Mouse (Mus musculus): Measurements from ENCODE around the gene Hoxb5. TPM values are rescaled to one million over a fixed set of nuclear protein-coding genes. Genes with fewer than 3 reads are reported as not detected.

Hoxb5 gene
- polyA plus RNA-seq, 1 experiment from 2014 or later: 0.37 TPM

DNA sequence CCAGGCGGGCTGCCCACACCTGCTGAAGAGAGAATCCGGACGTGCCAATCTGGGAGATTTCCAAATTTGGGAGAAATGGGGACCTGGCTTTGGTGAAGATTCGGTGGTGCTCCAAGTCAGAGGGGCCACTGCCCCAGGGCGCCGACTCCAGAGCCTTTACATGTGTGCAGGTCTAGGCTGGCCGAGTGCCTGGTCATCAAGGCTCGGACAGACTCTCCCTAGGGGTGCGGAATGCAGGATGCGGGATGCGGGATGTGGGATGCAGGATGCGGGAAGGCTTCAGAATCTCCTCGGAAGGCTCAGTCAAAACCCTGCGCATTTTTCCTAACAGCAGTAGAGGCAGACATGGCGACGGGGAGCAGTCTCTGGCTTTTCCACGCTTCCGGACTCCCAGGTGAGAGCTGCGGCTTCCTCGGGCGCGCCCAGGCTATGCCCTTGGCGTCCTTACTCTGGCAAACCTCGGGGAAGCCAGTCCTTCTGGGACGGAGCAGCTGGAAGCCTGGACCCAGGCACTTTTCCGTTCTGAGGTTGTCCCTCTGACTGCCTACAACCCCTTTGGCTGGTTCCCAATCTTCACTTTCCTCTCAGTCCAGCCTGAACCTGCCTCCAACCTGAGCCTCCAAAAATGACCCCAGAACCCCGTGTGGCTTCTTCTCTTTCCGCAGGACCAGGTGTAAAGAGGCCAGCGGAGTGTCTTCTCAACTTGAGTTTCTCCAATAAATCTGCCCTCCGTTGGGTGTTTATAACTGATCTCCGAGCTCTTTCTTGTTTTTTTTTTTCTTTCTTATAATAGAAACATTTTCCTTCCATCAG lies 23.5 kb upstream of the Hoxb5 start:
- H3K4me2 ChIP-seq (ENCODE audit: low read depth, low read length): no peak overlapping the region

DNA sequence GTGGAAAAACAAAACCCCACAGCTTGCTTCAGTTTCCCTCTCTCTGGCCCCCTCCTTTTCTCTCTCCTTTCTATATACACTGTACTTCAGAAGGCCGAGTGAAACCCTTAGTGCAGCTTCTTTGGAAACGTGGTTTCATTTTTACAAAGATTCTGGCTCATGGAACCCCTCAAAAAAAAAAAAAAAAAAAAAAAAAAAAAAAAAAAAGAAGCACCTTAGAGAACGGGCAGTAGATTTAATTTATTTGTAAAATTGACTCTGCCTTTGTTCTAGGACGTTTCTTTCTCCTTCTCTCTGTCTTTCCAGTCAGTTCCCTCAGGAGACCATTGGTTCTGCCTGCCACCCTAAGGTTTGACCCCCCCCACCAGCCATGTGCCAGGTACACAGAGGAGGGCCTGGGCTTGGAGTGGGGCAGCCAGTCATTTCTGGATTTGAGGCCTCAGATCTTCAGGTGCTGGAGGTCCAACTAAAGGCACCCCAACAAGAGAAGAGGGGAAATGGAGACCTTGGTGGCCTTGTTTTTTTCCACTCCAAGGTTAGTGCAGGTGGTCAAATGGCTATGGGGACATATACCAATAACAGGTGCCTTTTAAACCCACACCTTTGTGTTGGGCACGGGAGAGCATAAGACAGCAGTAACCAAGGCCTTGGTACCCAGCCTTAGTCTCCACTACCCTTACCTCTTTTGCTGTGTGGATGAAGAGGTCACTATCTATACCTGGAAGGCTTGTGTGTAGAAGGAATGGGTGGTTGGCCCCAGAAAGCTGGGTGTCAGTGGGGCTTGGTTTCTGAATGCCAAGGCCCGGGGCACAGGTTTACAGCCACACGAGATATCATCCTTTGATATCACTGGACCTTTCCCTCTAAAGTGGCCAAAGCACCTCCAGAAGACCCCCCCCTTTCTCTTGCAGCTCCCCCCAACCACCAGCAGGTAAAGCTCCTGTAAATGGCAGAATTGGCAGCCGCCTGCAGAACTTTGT lies 22.4 kb upstream of the Hoxb5 start:
- WGBS (ENCODE audit: insufficient replicate concordance): 15% methylated on average over 8 of the region's 8 CpGs

More for the DNA sequence above, 23.5 kb upstream of the Hoxb5 start:
- no peak for ATAC-seq (ENCODE audit: low read depth)
- H3K4me3 ChIP-seq (ENCODE audit: low read depth, low read length): no peak overlapping the region
- H3K27me3 ChIP-seq (ENCODE audit: control insufficient read depth, insufficient read depth, low read depth, low read length): peaks cover 98% of the 10 kb centered on the region
- no peaks in the 10 kb centered on the region for H3K36me3 ChIP-seq (ENCODE audit: control insufficient read depth, insufficient read depth)
- no peaks in the 10 kb centered on the region for H3K9me3 ChIP-seq (replicated peaks; ENCODE audit: control insufficient read depth, low read length)
- H3K9ac ChIP-seq (ENCODE audit: low read depth, low read length): no peak overlapping the region
- no peak overlapping the region for H3K27ac ChIP-seq (ENCODE audit: low read length)
- no peaks in the 10 kb centered on the region for H3K4me1 ChIP-seq (ENCODE audit: control insufficient read depth, low read depth, low read length)
- WGBS (ENCODE audit: insufficient replicate concordance): 5% methylated on average over 31 of the region's 31 CpGs

DNA sequence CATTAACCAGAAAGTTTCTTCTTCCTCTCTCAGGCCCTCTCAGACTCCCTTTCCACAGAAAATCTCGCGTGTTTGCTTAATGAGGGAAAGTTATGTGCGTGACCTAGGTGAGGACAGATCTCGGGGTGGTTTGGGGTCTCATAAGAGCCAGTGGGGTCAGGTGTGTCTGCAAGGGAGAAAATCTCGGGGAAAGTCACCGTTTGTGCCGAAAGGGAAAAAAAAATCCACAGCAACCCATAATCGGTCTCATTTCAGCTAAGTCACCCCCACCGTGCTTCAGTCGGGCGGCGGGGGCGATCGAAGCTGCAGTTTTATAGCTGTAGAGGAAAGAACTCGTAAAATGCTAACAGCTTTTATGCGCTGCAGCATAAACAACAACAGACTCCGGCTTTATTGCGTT lies 21.7 kb upstream of the Hoxb5 start:
- Histone ChIP-seq H3K4me2 (ENCODE audit: low read depth, low read length) (no peak overlapping the region), H3K9ac (ENCODE audit: low read depth, low read length) (no peak overlapping the region), H3K4me1 (ENCODE audit: control insufficient read depth, low read depth, low read length) (no peaks in the 10 kb centered on the region), H3K27ac (ENCODE audit: low read length) (no peak overlapping the region), H3K36me3 (ENCODE audit: control insufficient read depth, insufficient read depth) (no peaks in the 10 kb centered on the region), H3K4me3 (ENCODE audit: low read depth, low read length) (no peak overlapping the region), H3K27me3 (ENCODE audit: control insufficient read depth, insufficient read depth, low read depth, low read length) (peaks cover 98% of the 10 kb centered on the region), H3K9me3 (replicated peaks; ENCODE audit: control insufficient read depth, low read length) (no peaks in the 10 kb centered on the region)
- WGBS (ENCODE audit: insufficient replicate concordance): 6% methylated on average over 18 of the region's 18 CpGs
- no peak for ATAC-seq (ENCODE audit: low read depth)

More for the DNA sequence above, 22.4 kb upstream of the Hoxb5 start:
- peaks cover 98% of the 10 kb centered on the region for H3K27me3 ChIP-seq (ENCODE audit: control insufficient read depth, insufficient read depth, low read depth, low read length)
- ATAC-seq (ENCODE audit: low read depth): no peak
- no peak overlapping the region for H3K4me3 ChIP-seq (ENCODE audit: low read depth, low read length)
- no peaks in the 10 kb centered on the region for H3K36me3 ChIP-seq (ENCODE audit: control insufficient read depth, insufficient read depth)
- no peak overlapping the region for H3K4me2 ChIP-seq (ENCODE audit: low read depth, low read length)
- no peaks in the 10 kb centered on the region for H3K4me1 ChIP-seq (ENCODE audit: control insufficient read depth, low read depth, low read length)
- H3K27ac ChIP-seq (ENCODE audit: low read length): no peak overlapping the region
- H3K9ac ChIP-seq (ENCODE audit: low read depth, low read length): no peak overlapping the region
- no peaks in the 10 kb centered on the region for H3K9me3 ChIP-seq (replicated peaks; ENCODE audit: control insufficient read depth, low read length)

DNA sequence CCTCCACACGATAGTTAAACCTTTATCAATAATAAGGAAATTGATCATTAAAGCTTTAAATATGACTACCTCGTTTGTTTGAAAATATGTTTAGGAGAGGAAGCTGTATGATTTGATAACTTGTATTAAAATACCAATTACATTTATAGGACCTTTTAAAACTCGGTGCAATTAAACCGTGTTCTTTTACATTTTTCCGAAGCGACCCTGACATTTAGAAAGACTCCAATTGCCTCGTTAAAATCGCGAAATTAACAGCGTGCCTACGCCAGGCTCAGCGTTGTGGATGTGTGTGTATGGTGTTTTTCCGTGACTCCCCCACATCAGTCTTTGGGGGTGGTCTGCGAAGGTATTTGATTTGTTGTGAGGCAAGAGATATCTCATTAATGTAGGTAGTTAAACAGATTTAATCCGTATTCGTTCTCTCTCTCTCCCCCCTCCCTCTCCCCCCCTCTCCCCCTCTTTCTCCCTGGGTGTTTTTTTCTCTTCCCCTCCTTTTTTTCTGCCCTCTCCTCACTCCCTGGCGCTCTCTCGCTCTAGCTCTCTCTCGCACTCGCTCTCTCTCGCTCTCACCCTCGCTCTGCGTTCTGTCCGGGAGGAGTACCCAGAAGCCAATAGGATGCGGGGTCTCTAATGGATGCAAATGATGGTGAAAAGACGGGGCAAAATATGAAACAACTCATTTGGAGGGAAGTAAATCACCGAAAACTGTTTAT lies 21.1 kb upstream of the Hoxb5 start, which contains the start of gene Hoxb8:
Gene Hoxb8 (plus strand): TSS at position 51 of the 716 bp plus-strand sequence.
- no peak for ATAC-seq (ENCODE audit: low read depth)
- Histone ChIP-seq H3K27ac (ENCODE audit: low read length) (no peak within 1 kb of the TSS), H3K9ac (ENCODE audit: low read depth, low read length) (no peak within 1 kb of the TSS), H3K4me3 (ENCODE audit: low read depth, low read length) (no peak within 1 kb of the TSS), H3K4me1 (ENCODE audit: control insufficient read depth, low read depth, low read length) (no peaks in the 10 kb centered on the region), H3K27me3 (ENCODE audit: control insufficient read depth, insufficient read depth, low read depth, low read length) (peaks cover 98% of the 10 kb centered on the region), H3K36me3 (ENCODE audit: control insufficient read depth, insufficient read depth) (no peaks in the 10 kb centered on the region), H3K9me3 (replicated peaks; ENCODE audit: control insufficient read depth, low read length) (no peaks in the 10 kb centered on the region), H3K4me2 (ENCODE audit: low read depth, low read length) (no peak within 1 kb of the TSS)
- WGBS (ENCODE audit: insufficient replicate concordance): 3% methylated on average over 27 of the region's 27 CpGs

DNA sequence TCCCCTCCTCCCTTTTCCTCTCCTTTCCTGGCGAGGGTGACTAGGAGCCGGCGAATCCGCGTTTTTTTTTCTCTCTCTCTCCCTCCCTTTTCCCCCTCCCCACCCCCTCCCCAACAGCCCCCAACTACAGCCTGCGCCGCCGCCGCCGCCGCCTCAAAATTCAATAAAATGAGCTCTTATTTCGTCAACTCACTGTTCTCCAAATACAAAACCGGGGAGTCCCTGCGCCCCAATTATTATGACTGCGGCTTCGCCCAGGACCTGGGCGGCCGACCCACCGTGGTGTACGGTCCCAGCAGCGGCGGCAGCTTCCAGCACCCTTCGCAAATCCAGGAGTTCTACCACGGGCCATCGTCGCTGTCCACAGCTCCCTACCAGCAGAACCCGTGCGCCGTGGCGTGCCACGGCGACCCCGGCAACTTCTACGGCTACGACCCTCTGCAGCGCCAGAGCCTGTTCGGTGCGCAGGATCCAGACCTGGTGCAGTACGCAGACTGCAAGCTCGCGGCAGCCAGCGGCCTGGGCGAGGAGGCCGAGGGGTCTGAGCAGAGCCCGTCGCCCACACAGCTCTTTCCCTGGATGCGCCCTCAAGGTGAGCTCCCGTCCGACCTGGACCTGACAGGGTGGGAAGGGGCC lies 20.2 kb upstream of the Hoxb5 start:
- Histone ChIP-seq H3K9me3 (replicated peaks; ENCODE audit: control insufficient read depth, low read length) (no peaks in the 10 kb centered on the region), H3K4me2 (ENCODE audit: low read depth, low read length) (no peak overlapping the region), H3K4me1 (ENCODE audit: control insufficient read depth, low read depth, low read length) (no peaks in the 10 kb centered on the region), H3K27me3 (ENCODE audit: control insufficient read depth, insufficient read depth, low read depth, low read length) (peaks cover 99% of the 10 kb centered on the region), H3K9ac (ENCODE audit: low read depth, low read length) (no peak overlapping the region), H3K4me3 (ENCODE audit: low read depth, low read length) (no peak overlapping the region), H3K27ac (ENCODE audit: low read length) (no peak overlapping the region), H3K36me3 (ENCODE audit: control insufficient read depth, insufficient read depth) (no peaks in the 10 kb centered on the region)
- no peak for ATAC-seq (ENCODE audit: low read depth)
- under 1% methylated on average over 49 of the region's 49 CpGs for WGBS (ENCODE audit: insufficient replicate concordance)

DNA sequence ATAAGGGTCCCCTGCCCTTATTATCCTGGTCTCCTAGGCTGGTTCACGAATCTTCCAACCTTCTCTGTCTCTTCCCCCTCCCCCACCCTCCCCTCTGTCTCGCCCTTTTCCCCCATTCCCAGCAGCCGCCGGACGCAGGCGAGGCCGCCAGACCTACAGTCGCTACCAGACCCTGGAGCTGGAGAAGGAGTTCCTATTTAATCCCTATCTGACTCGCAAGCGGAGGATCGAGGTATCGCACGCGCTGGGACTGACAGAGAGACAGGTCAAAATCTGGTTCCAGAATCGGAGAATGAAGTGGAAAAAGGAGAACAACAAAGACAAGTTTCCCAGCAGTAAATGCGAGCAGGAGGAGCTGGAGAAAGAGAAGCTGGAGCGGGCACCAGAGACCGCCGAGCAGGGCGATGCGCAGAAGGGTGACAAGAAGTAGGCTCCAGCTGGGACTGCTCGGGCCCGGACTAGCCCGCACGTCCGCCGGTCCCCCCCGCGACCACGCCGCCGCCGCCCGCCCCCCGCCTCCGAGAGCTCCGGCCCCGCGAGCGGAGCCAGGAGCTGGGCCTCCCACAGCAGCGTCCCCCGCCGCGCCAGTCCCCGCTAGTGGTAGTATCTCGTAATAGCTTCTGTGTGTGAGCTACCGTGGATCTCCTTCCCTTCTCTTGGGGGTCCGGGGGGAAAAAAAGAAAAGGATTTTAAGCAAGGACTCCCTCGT lies 18.9 kb upstream of the Hoxb5 start:
- Histone ChIP-seq H3K36me3 (ENCODE audit: control insufficient read depth, insufficient read depth) (no peaks in the 10 kb centered on the region), H3K9me3 (replicated peaks; ENCODE audit: control insufficient read depth, low read length) (no peaks in the 10 kb centered on the region), H3K9ac (ENCODE audit: low read depth, low read length) (no peak overlapping the region), H3K27me3 (ENCODE audit: control insufficient read depth, insufficient read depth, low read depth, low read length) (peaks cover 99% of the 10 kb centered on the region), H3K4me1 (ENCODE audit: control insufficient read depth, low read depth, low read length) (no peaks in the 10 kb centered on the region), H3K27ac (ENCODE audit: low read length) (no peak overlapping the region), H3K4me3 (ENCODE audit: low read depth, low read length) (peak overlapping the region; percentile 35), H3K4me2 (ENCODE audit: low read depth, low read length) (peak overlapping the region; percentile 17; the same call in 1 of the 2 replicates)
- WGBS (ENCODE audit: insufficient replicate concordance): 1% methylated on average over 42 of the region's 49 CpGs
- ATAC-seq (ENCODE audit: low read depth): no peak

DNA sequence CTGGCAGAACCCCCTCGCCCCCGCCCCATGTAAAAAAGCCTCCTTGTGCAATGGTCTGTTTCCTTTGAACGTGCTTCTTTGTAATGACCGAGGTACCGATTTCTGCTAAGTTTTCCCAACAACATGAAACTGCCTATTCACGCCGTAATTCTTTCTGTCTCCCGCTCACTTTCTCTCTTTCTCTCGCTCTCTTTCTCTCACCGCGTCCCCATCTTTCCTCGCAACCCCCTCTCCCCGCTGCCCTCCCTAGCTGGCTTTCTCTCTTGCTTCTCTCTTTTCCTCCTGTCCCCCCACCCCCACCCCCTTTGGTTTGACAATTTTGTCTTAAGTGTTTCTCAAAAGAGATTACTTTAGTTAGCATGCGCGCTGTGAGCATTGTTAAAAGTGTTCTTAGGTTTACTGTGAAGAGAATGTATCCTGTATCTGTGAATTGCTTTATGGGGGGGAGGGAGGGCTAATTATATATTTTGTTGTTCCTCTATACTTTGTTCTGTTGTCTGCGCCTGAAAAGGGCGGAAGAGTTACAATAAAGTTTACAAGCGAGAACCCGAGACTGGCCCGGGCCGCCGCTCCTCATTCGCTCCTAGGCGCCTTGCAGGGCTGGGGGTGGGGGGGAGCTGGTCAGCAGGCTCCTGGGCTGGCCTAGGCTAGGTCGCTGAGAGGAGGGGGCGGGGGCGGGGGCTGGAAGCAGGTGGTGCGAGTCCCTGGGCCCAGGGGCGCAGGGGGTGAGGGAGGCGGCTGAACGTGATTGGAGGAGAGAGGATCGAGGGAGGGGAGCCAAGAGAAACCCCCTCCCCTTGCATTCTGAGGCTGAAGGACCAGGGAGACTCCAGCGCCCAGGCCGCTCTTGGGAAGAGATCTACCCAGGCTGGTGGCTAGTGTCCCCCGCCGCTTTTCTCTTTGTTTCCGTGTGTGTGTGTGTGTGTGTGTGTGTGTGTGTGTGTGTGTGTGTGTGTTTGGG lies 18.1 kb upstream of the Hoxb5 start:
- no peaks in the 10 kb centered on the region for H3K4me1 ChIP-seq (ENCODE audit: control insufficient read depth, low read depth, low read length)
- H3K4me2 ChIP-seq (ENCODE audit: low read depth, low read length): 0 out of 2 replicates have a peak overlapping the region, but pooled peaks have one; percentile 17
- H3K27ac ChIP-seq (ENCODE audit: low read length): no peak overlapping the region
- H3K4me3 ChIP-seq (ENCODE audit: low read depth, low read length): no peak overlapping the region; the same call in 1 of the 2 replicates
- no peak overlapping the region for H3K9ac ChIP-seq (ENCODE audit: low read depth, low read length)
- 1% methylated on average over 30 of the region's 37 CpGs for WGBS (ENCODE audit: insufficient replicate concordance)
- H3K9me3 ChIP-seq (replicated peaks; ENCODE audit: control insufficient read depth, low read length): no peaks in the 10 kb centered on the region
- H3K36me3 ChIP-seq (ENCODE audit: control insufficient read depth, insufficient read depth): no peaks in the 10 kb centered on the region
- peaks cover 99% of the 10 kb centered on the region for H3K27me3 ChIP-seq (ENCODE audit: control insufficient read depth, insufficient read depth, low read depth, low read length)
- no peak for ATAC-seq (ENCODE audit: low read depth)
